Mouse (Mus musculus) midbrain, postnatal 0 days (tissue): ENCODE results near the gene Mlip. TPM values are rescaled to one million over a fixed set of nuclear protein-coding genes. Genes with fewer than 3 reads are reported as not detected.
A peak's percentile ranks its signal among the peaks of the same experiment; 100 is the strongest.
"Not testable (repeated sequence)": the region's sequence is repeated elsewhere in the genome, so short reads cannot be mapped to it uniquely, and the experiment has no call there.

Experiments
- ATAC-seq: fragments of 200-750 bp; cut with Nextera tagmentation; 2 replicates; pipeline ENCODE4 v1.8.0; 2017; ENCODE audit warnings: moderate number of reproducible peaks, mild to moderate bottlenecking, moderate TSS enrichment, moderate library complexity; ENCODE audit not compliant: low FRiP score
- DNase-seq: peaks from one replicate; pipeline ENCODE4 v3.0.0-alpha.2; 2015; ENCODE audit warnings: low spot score
- H3K27ac ChIP-seq: fragments of 300-500 bp; sonication (generic); 2 replicates; pipeline ENCODE4 v1.5.1; 2014; ENCODE audit warnings: low read depth, mild to moderate bottlenecking, low read length, mixed read lengths
- H3K27me3 ChIP-seq: fragments of 300-500 bp; sonication (generic); 2 replicates; pipeline ENCODE4 v1.6.1; 2014; ENCODE audit warnings: low read length, control low read depth, mixed read lengths; ENCODE audit not compliant: insufficient read depth
- H3K36me3 ChIP-seq: fragments of 300-500 bp; sonication (generic); 2 replicates; pipeline ENCODE4 v1.6.1; 2014; ENCODE audit warnings: low read length, control low read depth, mixed read lengths; ENCODE audit not compliant: insufficient read depth
- H3K4me1 ChIP-seq: fragments of 300-500 bp; sonication (generic); 2 replicates; pipeline ENCODE4 v1.6.1; 2014; ENCODE audit warnings: mild to moderate bottlenecking, control low read depth, antibody characterized with exemption, low read length, mixed read lengths; ENCODE audit not compliant: insufficient read depth
- H3K4me2 ChIP-seq: fragments of 300-500 bp; sonication (generic); 2 replicates; pipeline ENCODE4 v1.6.1; 2014; ENCODE audit warnings: low read depth, mild to moderate bottlenecking, low read length, mixed read lengths; ENCODE audit not compliant: poor library complexity, severe bottlenecking
- H3K4me3 ChIP-seq: fragments of 300-500 bp; sonication (generic); 2 replicates; pipeline ENCODE4 v1.5.1; 2014; ENCODE audit warnings: low read depth, mild to moderate bottlenecking, low read length, moderate library complexity
- H3K9ac ChIP-seq: fragments of 300-500 bp; sonication (generic); replicated peaks from 2 replicates; pipeline ENCODE4 v1.6.1; 2014; ENCODE audit warnings: mild to moderate bottlenecking, low read length, moderate library complexity, mixed read lengths; ENCODE audit not compliant: poor library complexity, severe bottlenecking
- H3K9me3 ChIP-seq: fragments of 300-500 bp; sonication (generic); 2 replicates; pipeline ENCODE4 v1.6.1; 2016; ENCODE audit warnings: low read length, control low read depth
- CTCF ChIP-seq: IDR thresholded peaks from 2 replicates; pipeline ENCODE4 v1.5.1; 2016; ENCODE audit warnings: antibody characterized with exemption, mild to moderate bottlenecking
- WGBS: fragments of 180-500 bp; shearing (Covaris S2); extraction: QIAGEN DNeasy Blood & Tissue Kit; methylation state at CpG from one replicate; pipeline ENCODE4 v1.1.7; 2014; 5-methylcytosine and 5-hydroxymethylcytosine counted together
- polyA plus RNA-seq: library from polyadenylated mRNA; unstranded; fragments of >200 nt; fragmentation: Nextera tagmentation; extraction: Ambion mirVana; gene quantifications from 2 replicates; pipeline ENCODE4 v1.2.1, GENCODE M21; 2015
- total RNA-seq: library from RNA; depleted of rRNA; stranded (reverse); fragments of >200 nt; gene quantifications from 2 replicates; pipeline ENCODE4 v1.2.3, GENCODE M21; 2014

The Mlip gene
- total and polyA plus RNA-seq, 2 experiments from 2014 or later, result 0.60 to 1.8 TPM

DNA sequence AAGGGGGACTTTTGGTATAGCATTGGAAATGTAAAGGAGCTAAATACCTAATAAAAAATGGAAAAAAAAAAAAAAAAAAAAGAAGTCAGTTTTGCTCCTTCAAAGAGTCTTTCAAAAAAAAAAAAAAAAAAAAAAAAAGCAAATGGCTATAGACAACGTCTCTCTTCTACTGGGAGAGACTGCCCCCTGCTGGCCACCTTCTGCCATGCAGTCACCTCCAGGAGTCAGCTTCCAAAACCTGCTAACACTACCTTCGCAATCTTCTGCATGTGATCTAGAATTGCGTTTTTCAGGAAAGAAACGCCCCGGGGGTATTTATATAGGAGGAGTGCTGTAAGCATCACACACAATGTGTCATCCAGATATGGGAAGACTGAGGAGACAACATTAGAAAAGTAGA lies 26.9 kb upstream of the Mlip start:
- Histone ChIP-seq H3K27me3 (no peaks in the 10 kb centered on the region), H3K4me3 (no peak overlapping the region), H3K4me2 (no peak overlapping the region), H3K9ac (no peak overlapping the region), H3K36me3 (no peaks in the 10 kb centered on the region), H3K27ac (no peak overlapping the region), H3K4me1 (no peaks in the 10 kb centered on the region), H3K9me3 (no peaks in the 10 kb centered on the region)
- ATAC-seq (no peak), DNase-seq (peak; percentile 77)
- WGBS, result 47% methylated on average over 5 of the region's 5 CpGs
- TF ChIP-seq CTCF, result peak; percentile 84

DNA sequence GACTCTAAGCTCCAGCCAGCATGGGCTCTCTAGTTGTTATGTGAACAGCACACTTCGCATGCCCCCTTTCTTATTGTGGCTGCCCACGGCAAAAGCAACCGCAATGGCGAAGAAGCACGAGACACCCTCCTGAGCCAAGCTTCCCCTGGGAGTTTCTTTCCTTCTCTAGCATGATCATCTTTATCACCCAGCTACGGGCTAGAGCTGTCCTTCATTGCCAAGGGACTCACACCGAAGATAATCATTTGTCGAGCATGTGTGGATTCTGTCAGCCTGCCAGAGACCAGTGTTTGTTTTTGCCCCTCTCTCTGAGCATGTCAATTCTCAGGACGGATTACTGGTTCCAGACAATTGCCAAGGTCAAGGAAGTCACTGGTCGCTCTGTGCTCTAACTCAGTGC lies 24.9 kb upstream of the Mlip start:
- Histone ChIP-seq H3K9me3 (no peaks in the 10 kb centered on the region), H3K9ac (no peak overlapping the region), H3K36me3 (no peaks in the 10 kb centered on the region), H3K4me3 (no peak overlapping the region), H3K27me3 (no peaks in the 10 kb centered on the region), H3K4me2 (no peak overlapping the region), H3K4me1 (no peaks in the 10 kb centered on the region), H3K27ac (no peak overlapping the region)
- TF ChIP-seq CTCF, result no peak
- ATAC-seq, result no peak
- 43% methylated on average over 10 of the region's 10 CpGs for WGBS
- peak; percentile 31 for DNase-seq

DNA sequence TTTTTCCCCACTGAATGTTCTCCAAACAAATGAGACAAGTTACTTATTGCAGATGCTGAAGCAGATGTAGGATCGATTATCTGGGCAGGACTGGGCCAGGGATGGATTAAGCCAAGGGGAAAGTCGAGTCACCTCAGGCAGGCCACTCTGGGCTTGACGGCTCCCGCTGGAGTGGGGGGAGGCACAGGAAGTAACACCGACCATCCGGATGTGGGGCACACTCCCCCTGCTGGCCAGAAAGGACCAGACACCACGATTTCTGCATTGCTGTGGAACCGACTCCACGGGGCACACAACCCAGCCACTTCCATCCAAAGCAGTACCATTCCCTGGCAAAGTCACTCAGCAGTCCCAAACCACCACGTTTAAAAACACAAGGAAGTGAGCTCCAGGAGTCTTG lies 24.3 kb upstream of the Mlip start:
- Histone ChIP-seq H3K9me3 (no peaks in the 10 kb centered on the region), H3K27me3 (no peaks in the 10 kb centered on the region), H3K9ac (no peak overlapping the region), H3K4me2 (no peak overlapping the region), H3K36me3 (no peaks in the 10 kb centered on the region), H3K4me3 (no peak overlapping the region), H3K4me1 (no peaks in the 10 kb centered on the region), H3K27ac (no peak overlapping the region)
- 62% methylated on average over 10 of the region's 10 CpGs for WGBS
- ATAC-seq (no peak), DNase-seq (no peak)
- peak; percentile 50 for TF ChIP-seq CTCF

DNA sequence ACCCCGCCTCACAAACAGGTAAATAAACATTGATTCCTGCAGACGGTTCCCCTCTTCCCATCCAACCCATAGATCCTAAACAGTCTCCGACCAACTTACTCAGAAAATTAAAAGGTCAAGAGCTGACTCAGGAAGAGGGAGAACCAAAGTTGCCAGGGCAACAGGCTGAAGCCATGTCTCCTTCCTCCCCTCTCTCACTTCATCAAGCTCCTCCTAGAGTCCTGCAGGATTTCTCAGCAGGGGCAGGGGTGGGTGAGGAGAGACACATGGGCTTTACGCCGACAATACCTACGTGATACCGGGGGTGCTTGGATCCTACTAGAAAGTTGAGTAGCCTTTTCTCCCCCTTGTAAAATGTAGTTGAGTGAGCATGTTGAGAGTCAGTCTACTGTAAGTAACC lies 23.8 kb upstream of the Mlip start:
- WGBS, result 80% methylated on average over 7 of the region's 7 CpGs
- no peak overlapping the region for H3K4me2 ChIP-seq
- no peaks in the 10 kb centered on the region for H3K9me3 ChIP-seq
- H3K27me3 ChIP-seq, result no peaks in the 10 kb centered on the region
- DNase-seq, result no peak
- H3K9ac ChIP-seq, result no peak overlapping the region
- H3K27ac ChIP-seq, result no peak overlapping the region
- H3K4me3 ChIP-seq, result no peak overlapping the region
- ATAC-seq, result no peak
- H3K4me1 ChIP-seq, result no peaks in the 10 kb centered on the region
- H3K36me3 ChIP-seq, result no peaks in the 10 kb centered on the region
- no peak for TF ChIP-seq CTCF

DNA sequence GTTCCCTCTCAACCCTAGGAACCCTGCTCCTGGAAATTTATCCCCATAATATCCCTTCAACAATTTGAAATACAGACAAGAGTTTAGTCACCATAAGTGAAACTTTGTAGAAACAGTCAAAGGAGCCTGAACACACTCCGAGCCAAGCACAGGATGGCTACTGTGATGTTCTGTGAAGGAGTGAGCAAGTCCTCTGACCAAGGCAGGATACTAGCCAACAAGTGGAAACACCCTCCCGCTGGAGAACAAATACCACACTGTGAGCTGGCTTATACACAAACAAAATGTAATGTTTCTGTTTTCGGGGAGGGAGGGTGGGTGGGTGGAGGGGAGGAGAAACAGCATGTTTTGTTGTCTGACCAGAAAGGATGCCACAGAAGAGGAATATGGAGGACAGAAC lies 17.9 kb upstream of the Mlip start:
- Histone ChIP-seq H3K9me3 (no peaks in the 10 kb centered on the region), H3K27ac (no peak overlapping the region), H3K4me3 (no peak overlapping the region), H3K36me3 (no peaks in the 10 kb centered on the region), H3K9ac (no peak overlapping the region), H3K27me3 (no peaks in the 10 kb centered on the region), H3K4me1 (no peaks in the 10 kb centered on the region), H3K4me2 (no peak overlapping the region)
- DNase-seq, result no peak
- 71% methylated on average over 3 of the region's 3 CpGs for WGBS
- ATAC-seq, result no peak
- no peak for TF ChIP-seq CTCF

DNA sequence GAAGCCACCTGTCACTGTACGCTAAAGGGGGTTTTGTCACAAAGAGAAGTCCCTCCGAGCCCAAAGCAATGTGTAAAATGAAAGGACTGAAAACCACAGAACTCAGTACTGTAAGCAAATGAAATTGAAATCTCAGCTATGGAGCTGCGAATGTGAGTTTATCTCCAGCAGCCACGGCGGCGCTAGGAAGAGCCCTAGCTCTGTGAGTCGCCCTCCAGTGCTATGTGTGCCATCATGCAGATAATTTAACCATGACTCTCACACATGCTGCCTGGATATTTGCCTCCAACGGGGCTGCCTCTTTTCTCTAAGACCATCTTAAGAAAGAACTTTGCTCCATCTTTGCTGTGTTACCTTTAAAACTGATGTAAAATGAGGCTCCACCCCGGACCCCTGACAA lies 16.5 kb upstream of the Mlip start:
- DNase-seq, result no peak
- WGBS, result 56% methylated on average over 9 of the region's 9 CpGs
- Histone ChIP-seq H3K4me3 (no peak overlapping the region), H3K4me2 (no peak overlapping the region), H3K27me3 (no peaks in the 10 kb centered on the region), H3K27ac (no peak overlapping the region), H3K9me3 (no peaks in the 10 kb centered on the region), H3K36me3 (no peaks in the 10 kb centered on the region), H3K4me1 (no peaks in the 10 kb centered on the region), H3K9ac (no peak overlapping the region)
- no peak for ATAC-seq
- 0 out of 2 replicates have a peak, but pooled peaks have one; percentile 1 for TF ChIP-seq CTCF

DNA sequence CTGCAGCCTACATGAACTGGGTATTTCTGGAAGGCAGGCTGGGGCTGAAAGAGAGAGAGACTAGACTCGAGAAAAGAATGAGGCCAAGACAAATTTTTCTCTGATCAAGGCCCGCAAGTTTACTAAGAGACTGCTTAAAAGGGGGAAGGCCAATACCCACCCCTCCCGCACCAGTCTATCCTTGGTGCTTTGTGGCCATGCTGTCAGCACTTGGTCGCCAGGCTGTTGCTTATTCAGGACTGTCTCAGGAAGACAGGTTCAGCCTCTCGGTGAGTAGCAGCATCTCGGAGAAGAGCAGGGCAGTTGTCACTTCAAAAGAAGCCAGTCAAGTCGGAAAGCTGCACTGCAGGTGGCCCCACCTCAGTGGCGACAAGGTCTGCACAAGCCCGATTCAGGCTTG lies 11.9 kb upstream of the Mlip start:
- DNase-seq, H3K9ac ChIP-seq, H3K27me3 ChIP-seq, H3K27ac ChIP-seq, H3K36me3 ChIP-seq, H3K4me1 ChIP-seq, H3K4me3 ChIP-seq, ATAC-seq, H3K9me3 ChIP-seq, H3K4me2 ChIP-seq: not testable (repeated sequence)
- WGBS, result 61% methylated on average over 9 of the region's 9 CpGs
